Mouse (Mus musculus) embryonic fibroblast, embryonic 13.5 days (primary cell): ENCODE data around the gene Wwtr1.

Experiments used
- CTCF ChIP-seq: IDR thresholded peaks from 2 replicates; pipeline ENCODE4 v1.5.1; 2011; ENCODE audit warnings: mild to moderate bottlenecking, control low read depth, low read length, moderate library complexity, borderline replicate concordance; ENCODE audit not compliant: insufficient read depth
- POLR2A ChIP-seq: IDR thresholded peaks from 2 replicates; pipeline ENCODE4 v1.6.1; 2011; ENCODE audit warnings: low read depth, mild to moderate bottlenecking, control low read depth, low read length, moderate library complexity

DNA sequence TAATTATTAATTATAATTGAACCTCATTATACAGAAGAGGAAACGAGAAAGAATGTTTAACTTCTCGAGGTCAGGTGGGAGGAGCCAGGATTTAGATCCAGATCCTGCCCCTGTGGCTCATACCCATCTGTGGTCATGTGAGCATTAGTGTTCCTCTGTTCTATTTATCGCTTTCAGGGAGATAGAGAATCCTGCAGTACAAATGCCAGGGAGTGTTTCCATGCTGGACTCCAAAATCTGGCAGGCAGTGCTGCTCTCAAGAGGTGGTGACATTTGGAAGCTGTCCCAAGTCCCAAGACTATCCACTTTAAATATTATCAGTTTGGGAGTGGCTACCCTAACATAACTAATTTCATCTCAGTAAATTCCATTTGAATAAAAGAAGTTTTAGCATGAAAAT is 144.0 kb downstream of the Wwtr1 start:
- TF ChIP-seq POLR2A (no peak), CTCF (no peak)
